ENCODE assay signal across 8 mouse cellular contexts in genomic region chr9:43744138-43744981, GRCm38 (mm10). TPM values are rescaled to one million over a fixed set of nuclear protein-coding genes. Genes with fewer than 3 reads are reported as not detected.
A peak's percentile ranks its signal among the peaks of the same experiment; 100 is the strongest.
DNase-seq lines count a peak whose midpoint lies in the region; ATAC-seq and TF ChIP-seq lines count a peak whose summit lies in the region.

No protein-coding gene starts in this region.

- no peak for TF ChIP-seq POLR2A in testis, adult 2 months (IDR thresholded peaks at IDR 0.05; ENCODE audit: control insufficient read depth, low read depth, low read length)

- under 1% methylated on average over 72 of the region's 77 CpGs for WGBS in forebrain, embryonic 10.5 days
- WGBS in intestine, embryonic 14.5 days = under 1% methylated on average over 67 of the region's 77 CpGs
- under 1% methylated on average over 73 of the region's 77 CpGs for WGBS in stomach, embryonic 16.5 days

- no peaks in the 10 kb centered on the region for H3K9me3 ChIP-seq in forebrain, embryonic 10.5 days
- no peaks in the 10 kb centered on the region for H3K9me3 ChIP-seq in intestine, embryonic 14.5 days (ENCODE audit: control insufficient read depth, low read length)
- H3K9me3 ChIP-seq in stomach, embryonic 16.5 days (replicated peaks; ENCODE audit: control insufficient read depth, low read length) = no peaks in the 10 kb centered on the region

- H3K9ac ChIP-seq in intestine, embryonic 14.5 days (ENCODE audit: low read length) = peak overlapping the region; percentile 88
- peak overlapping the region; percentile 91 for H3K9ac ChIP-seq in stomach, embryonic 16.5 days (ENCODE audit: low read length)

- H3K27me3 ChIP-seq in testis, adult 2 months (ENCODE audit: control insufficient read depth, insufficient read depth, low read length) = peaks cover 2% of the 10 kb centered on the region
- peaks cover 39% of the 10 kb centered on the region for H3K27me3 ChIP-seq in forebrain, embryonic 10.5 days (ENCODE audit: poor library complexity, severe bottlenecking)
- H3K27me3 ChIP-seq in intestine, embryonic 14.5 days (replicated peaks; ENCODE audit: control insufficient read depth, insufficient read depth, low read length) = no peaks in the 10 kb centered on the region
- H3K27me3 ChIP-seq in stomach, embryonic 16.5 days (ENCODE audit: control insufficient read depth, insufficient read depth, low read length) = no peaks in the 10 kb centered on the region

- no peak overlapping the region for H3K27ac ChIP-seq in testis, adult 2 months (ENCODE audit: control insufficient read depth, insufficient read depth, low read depth, low read length)
- peak overlapping the region; percentile 97 for H3K27ac ChIP-seq in forebrain, embryonic 10.5 days
- peak overlapping the region; percentile 94 for H3K27ac ChIP-seq in intestine, embryonic 14.5 days (ENCODE audit: low read depth)
- H3K27ac ChIP-seq in stomach, embryonic 16.5 days (ENCODE audit: low read length) = peak overlapping the region; percentile 96

- H3K4me2 ChIP-seq in intestine, embryonic 14.5 days (ENCODE audit: low read length) = peak overlapping the region; percentile 89
- peak overlapping the region; percentile 90 for H3K4me2 ChIP-seq in stomach, embryonic 16.5 days (ENCODE audit: low read depth, low read length)

- peak; percentile 77 for ATAC-seq in intestine, embryonic 14.5 days (replicated peaks; ENCODE audit: low FRiP score, low TSS enrichment, low read depth)
- peak; percentile 52 for ATAC-seq in stomach, embryonic 16.5 days (ENCODE audit: insufficient read depth, low FRiP score)

- H3K4me3 ChIP-seq in testis, adult 2 months (ENCODE audit: control insufficient read depth, low read depth, low read length) = peak overlapping the region; percentile 72
- H3K4me3 ChIP-seq in forebrain, embryonic 10.5 days = peak overlapping the region; percentile 79
- H3K4me3 ChIP-seq in intestine, embryonic 14.5 days (ENCODE audit: low read depth, low read length) = peak overlapping the region; percentile 75
- peak overlapping the region; percentile 79 for H3K4me3 ChIP-seq in stomach, embryonic 16.5 days (replicated peaks; ENCODE audit: low read length)

- no peak for TF ChIP-seq CTCF in testis, adult 2 months (IDR thresholded peaks at IDR 0.05; ENCODE audit: control insufficient read depth, insufficient read depth, insufficient replicate concordance, low read depth, low read length)

- peaks cover 20% of the 10 kb centered on the region for H3K4me1 ChIP-seq in testis, adult 2 months (ENCODE audit: control insufficient read depth, insufficient read depth, low read length)
- H3K4me1 ChIP-seq in forebrain, embryonic 10.5 days = peaks cover 68% of the 10 kb centered on the region
- peaks cover 28% of the 10 kb centered on the region for H3K4me1 ChIP-seq in intestine, embryonic 14.5 days (replicated peaks; ENCODE audit: control insufficient read depth, insufficient read depth, low read length)
- H3K4me1 ChIP-seq in stomach, embryonic 16.5 days (ENCODE audit: control insufficient read depth, insufficient read depth, low read length) = peaks cover 16% of the 10 kb centered on the region

- no peak for DNase-seq in testis, postnatal 14 days (ENCODE audit: low spot score)
- peak; percentile 68 for DNase-seq in adrenal gland, postnatal 14 days
- peak; percentile 75 for DNase-seq in forebrain, embryonic 10.5 days (ENCODE audit: extremely low spot score, low spot score)
- peak; percentile 88 for DNase-seq in intestine, embryonic 14.5 days (ENCODE audit: low spot score)
- DNase-seq in lung, postnatal 10 days = peak; percentile 59
- DNase-seq in c-Kit-positive CD71-positive TER-119-positive erythroid progenitor cells, embryonic 14.5 days (ENCODE audit: low spot score) = no peak

- H3K36me3 ChIP-seq in testis, adult 2 months (ENCODE audit: control insufficient read depth, insufficient read depth, low read length) = no peaks in the 10 kb centered on the region
- H3K36me3 ChIP-seq in forebrain, embryonic 10.5 days (replicated peaks) = peaks cover 10% of the 10 kb centered on the region; the same call in 1 of the 2 replicates
- H3K36me3 ChIP-seq in intestine, embryonic 14.5 days (ENCODE audit: control insufficient read depth, insufficient read depth, low read length) = no peaks in the 10 kb centered on the region
- no peaks in the 10 kb centered on the region for H3K36me3 ChIP-seq in stomach, embryonic 16.5 days (ENCODE audit: control insufficient read depth, insufficient read depth, low read length)

RNA-seq across cellular contexts. Expression of gene Nectin1, which starts 0.6 kb away (rescaled TPM):
- polyA plus RNA-seq in testis, adult 2 months (2012; rRNA removed) = 2.2 and 2.8 TPM in 2 replicates
- total RNA-seq in adrenal gland, postnatal 14 days (2021) = 15.7 and 21.5 TPM in 2 replicates
- polyA plus RNA-seq in forebrain, embryonic 10.5 days (2016; fragmentation: Nextera tagmentation; extraction: Ambion mirVana) = 7.4 and 7.6 TPM in 2 replicates
- 5.9 and 6.2 TPM in 2 replicates for polyA plus RNA-seq in intestine, embryonic 14.5 days (2014; fragmentation: Nextera tagmentation; extraction: Ambion mirVana)
- 8.9 and 9.5 TPM in 2 replicates for polyA plus RNA-seq in stomach, embryonic 16.5 days (2015; fragmentation: Nextera tagmentation; extraction: Ambion mirVana)

Comparison
In these comparisons a context has a peak if more than half of its experiments do, and no peak if none do; other contexts are left out.
1. DNase-seq: peak in adrenal gland, postnatal 14 days (single experiment), forebrain, embryonic 10.5 days (single experiment), intestine, embryonic 14.5 days (single experiment) and lung, postnatal 10 days (single experiment); none in testis, postnatal 14 days (single experiment) and c-Kit-positive CD71-positive TER-119-positive erythroid progenitor cells, embryonic 14.5 days (single experiment).
2. Peak in every context shown above with its lines, with median percentiles within 50 percentile points of each other: H3K4me3 ChIP-seq.